ENCODE assay signal across 9 mouse cellular contexts in genomic region chr8:11469095-11469494, GRCm38 (mm10). TPM values are rescaled to one million over a fixed set of nuclear protein-coding genes. Genes with fewer than 3 reads are reported as not detected.
DNase-seq lines count a peak whose midpoint lies in the region; ATAC-seq lines count a peak whose summit lies in the region.
"Had no signal": no experiment of that assay in that cellular context is flagged by ENCODE, and none has a peak within 500 bp of the region (broad histone marks: within the 10 kb centered on the region; RNA-seq: fewer than 3 reads in every experiment).

No protein-coding gene starts in this region.

- no peak overlapping the region for H3K4me2 ChIP-seq in forebrain, embryonic 14.5 days (ENCODE audit: low read length)
- no peak overlapping the region for H3K4me2 ChIP-seq in forebrain, embryonic 11.5 days (ENCODE audit: low read depth, low read length, severe bottlenecking)
- H3K4me2 ChIP-seq: heart, embryonic 13.5 days had no signal

- H3K36me3 ChIP-seq in forebrain, embryonic 14.5 days (ENCODE audit: control insufficient read depth, insufficient read depth, low read length) = no peaks in the 10 kb centered on the region
- no peaks in the 10 kb centered on the region for H3K36me3 ChIP-seq in forebrain, embryonic 11.5 days (ENCODE audit: control insufficient read depth, insufficient read depth, low read length)

- 2% methylated on average over 3 of the region's 3 CpGs for WGBS in forebrain, embryonic 14.5 days
- 8% methylated on average over 3 of the region's 3 CpGs for WGBS in forebrain, embryonic 11.5 days

- no peak for ATAC-seq in forebrain, embryonic 14.5 days
- ATAC-seq in forebrain, embryonic 11.5 days (replicated peaks; ENCODE audit: low FRiP score) = no peak

- peaks cover 2% of the 10 kb centered on the region; the same call in 1 of the 2 replicates for H3K4me1 ChIP-seq in forebrain, embryonic 14.5 days (ENCODE audit: control insufficient read depth, insufficient read depth, low read length)
- H3K4me1 ChIP-seq in forebrain, embryonic 11.5 days (replicated peaks; ENCODE audit: control insufficient read depth, insufficient read depth, low read length) = peaks cover 7% of the 10 kb centered on the region; the same call in 1 of the 2 replicates

- DNase-seq in forebrain, embryonic 14.5 days (ENCODE audit: low spot score) = peak; percentile 62
- DNase-seq in forebrain, embryonic 11.5 days (ENCODE audit: low spot score) = no peak
- DNase-seq in right cerebral cortex, adult 2 months (ENCODE audit: low spot score in 2 of 2) = peak; percentile 31 to 37
- DNase-seq in right cerebral cortex, postnatal 25 days = no peak
- DNase-seq in forelimb bud, embryonic 11.5 days (ENCODE audit: low read depth, low spot score) = peak; percentile 46
- peak; percentile 81 for DNase-seq in lung, postnatal 36 days
- no peak for DNase-seq in left cerebral cortex, adult 11 months (ENCODE audit: low spot score)
- DNase-seq in layer of hippocampus, postnatal 36 days = no peak

- H3K27me3 ChIP-seq in forebrain, embryonic 14.5 days (replicated peaks; ENCODE audit: control insufficient read depth, insufficient read depth, low read length) = no peaks in the 10 kb centered on the region; the same call in none of the 2 replicates
- H3K27me3 ChIP-seq in forebrain, embryonic 11.5 days (ENCODE audit: control insufficient read depth, insufficient read depth, low read length) = no peaks in the 10 kb centered on the region

- no peak overlapping the region for H3K9ac ChIP-seq in forebrain, embryonic 14.5 days (ENCODE audit: low read length)
- H3K9ac ChIP-seq in forebrain, embryonic 11.5 days (ENCODE audit: low read length) = no peak overlapping the region
- H3K9ac ChIP-seq: heart, embryonic 13.5 days had no signal

- no peaks in the 10 kb centered on the region for H3K9me3 ChIP-seq in forebrain, embryonic 14.5 days (replicated peaks; ENCODE audit: control insufficient read depth, low read length)
- no peaks in the 10 kb centered on the region for H3K9me3 ChIP-seq in forebrain, embryonic 11.5 days (ENCODE audit: control insufficient read depth, low read length)

- H3K4me3 ChIP-seq in forebrain, embryonic 14.5 days (ENCODE audit: low read depth, low read length) = no peak overlapping the region
- no peak overlapping the region for H3K4me3 ChIP-seq in forebrain, embryonic 11.5 days (ENCODE audit: low read depth, low read length)
- H3K4me3 ChIP-seq: heart, embryonic 13.5 days had no signal

- H3K27ac ChIP-seq in forebrain, embryonic 14.5 days (ENCODE audit: low read depth, low read length) = no peak overlapping the region
- no peak overlapping the region for H3K27ac ChIP-seq in forebrain, embryonic 11.5 days (ENCODE audit: low read depth, low read length)
- H3K27ac ChIP-seq: heart, embryonic 13.5 days had no signal

RNA-seq across cellular contexts. Expression of gene Rab20, which starts 9.4 kb away (rescaled TPM):
- polyA plus RNA-seq in forebrain, embryonic 14.5 days (2014; fragmentation: Nextera tagmentation; extraction: Ambion mirVana) = 0.66 and 1.0 TPM in 2 replicates
- polyA plus RNA-seq in forebrain, embryonic 11.5 days (2014; fragmentation: Nextera tagmentation; extraction: Ambion mirVana) = 0.53 and 0.75 TPM in 2 replicates
- under 1 TPM; 0.28 to 0.57 TPM for total RNA-seq in layer of hippocampus, postnatal 36 days (2021)

RNA-seq across cellular contexts. Expression of gene Naxd, which starts 28.2 kb away (rescaled TPM):
- polyA plus RNA-seq in forebrain, embryonic 14.5 days (2014; fragmentation: Nextera tagmentation; extraction: Ambion mirVana) = 158 and 170 TPM in 2 replicates
- 99.2 and 110 TPM in 2 replicates for polyA plus RNA-seq in forebrain, embryonic 11.5 days (2014; fragmentation: Nextera tagmentation; extraction: Ambion mirVana)
- 10 to 100 TPM; 59.3 to 60.0 TPM for total RNA-seq in layer of hippocampus, postnatal 36 days (2021)

Comparison
In these comparisons a context has a peak if more than half of its experiments do, and no peak if none do; other contexts are left out.
1. DNase-seq: peak in forebrain, embryonic 14.5 days (single experiment), right cerebral cortex, adult 2 months (2 of 2), forelimb bud, embryonic 11.5 days (single experiment) and lung, postnatal 36 days (single experiment); none in forebrain, embryonic 11.5 days (single experiment), right cerebral cortex, postnatal 25 days (single experiment), left cerebral cortex, adult 11 months (single experiment) and layer of hippocampus, postnatal 36 days (0 of 2).